Mouse (Mus musculus) bone marrow, adult 2 months (tissue): ENCODE results near the gene Mthfsd.

Experiments
- CTCF ChIP-seq: fragments of 200-500 bp; IDR thresholded peaks from 2 replicates; pipeline ENCODE4 v1.5.1; 2011; ENCODE audit warnings: low read length, control low read depth; ENCODE audit not compliant: control insufficient read depth, insufficient read depth
- POLR2A ChIP-seq: fragments of 200-500 bp; IDR thresholded peaks from 2 replicates; pipeline ENCODE4 v1.6.1; 2011; ENCODE audit warnings: low read depth, mild to moderate bottlenecking, control low read depth, low read length, borderline replicate concordance; ENCODE audit not compliant: control insufficient read depth

DNA sequence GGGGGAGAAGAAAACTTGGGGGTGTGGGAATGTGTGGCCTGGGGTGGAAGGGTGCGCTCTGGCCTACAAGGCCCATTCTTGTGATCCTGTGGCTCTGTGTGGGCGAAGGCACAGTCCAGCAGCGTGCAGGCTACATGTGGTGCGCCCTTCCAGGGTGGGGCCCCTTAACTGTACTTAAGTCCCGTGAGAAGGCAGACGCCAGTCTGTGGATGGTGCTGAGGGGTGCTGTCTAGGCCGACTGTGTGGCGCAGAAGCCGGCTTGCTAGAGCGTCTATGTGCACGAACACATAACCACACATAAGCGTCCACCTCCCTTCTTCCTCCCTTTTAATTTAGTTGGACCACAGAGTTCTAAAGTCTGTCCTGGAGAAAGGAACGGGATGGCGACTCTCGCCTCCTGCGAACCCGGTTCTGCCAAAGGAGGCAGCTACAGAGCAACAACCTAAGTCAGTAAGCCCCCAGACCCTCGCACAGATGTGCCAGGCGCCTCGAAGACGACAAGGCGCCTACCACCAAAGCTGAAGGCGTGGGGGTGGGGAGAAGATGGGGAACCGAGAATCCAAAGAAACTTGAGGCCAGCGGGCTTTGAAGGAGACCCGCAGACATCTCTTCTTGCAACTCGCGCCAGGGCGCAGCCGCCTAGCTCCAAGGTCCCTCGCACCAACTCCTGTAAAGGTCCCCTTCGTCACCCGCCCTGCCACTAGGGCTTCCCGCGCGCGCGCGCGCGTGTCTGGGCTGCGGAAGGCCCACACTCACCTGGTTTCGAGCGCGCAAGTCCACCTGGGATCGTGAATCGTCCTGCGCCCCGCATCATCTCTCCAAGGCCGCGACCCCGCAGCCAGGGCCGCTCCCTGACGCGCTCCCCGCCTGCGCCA, 25.7 kb downstream of the Mthfsd start:
- TF ChIP-seq CTCF (no peak), POLR2A (no peak)
